Mouse (Mus musculus): ENCODE results near the gene Pigk. TPM values are rescaled to one million over a fixed set of nuclear protein-coding genes. Genes with fewer than 3 reads are reported as not detected.

Gene Pigk
- polyA plus RNA-seq, 1 experiment from 2014 or later: 37.1 TPM

GRCm38 (mm10) chr3:152799738-152800431, 86.0 kb downstream of the Pigk start:
- Histone ChIP-seq H3K4me3 (no peak overlapping the region), H3K9me3 (peaks cover 9% of the 10 kb centered on the region; the same call in 1 of the 2 replicates), H3K27ac (replicated peaks) (no peak overlapping the region), H3K36me3 (peaks cover under 1% of the 10 kb centered on the region), H3K9ac (no peak overlapping the region), H3K4me2 (no peak overlapping the region), H3K4me1 (peaks cover 5% of the 10 kb centered on the region; the same call in 1 of the 2 replicates), H3K27me3 (replicated peaks) (no peaks in the 10 kb centered on the region)
- ATAC-seq (ENCODE audit: extremely low read depth, insufficient number of reproducible peaks, low FRiP score, low TSS enrichment): no peak
- WGBS: 81% methylated on average over 9 of the region's 9 CpGs

- 41% methylated on average over 4 of the region's 4 CpGs for WGBS
- H3K4me3 ChIP-seq: no peak overlapping the region
- ATAC-seq (ENCODE audit: extremely low read depth, insufficient number of reproducible peaks, low FRiP score, low TSS enrichment): no peak
These were observed 100.0 kb downstream of the Pigk start for GRCm38 (mm10) chr3:152813905-152814304.

GRCm38 (mm10) chr3:152815110-152815509, 101.2 kb downstream of the Pigk start:
- Histone ChIP-seq H3K27ac (replicated peaks) (no peak overlapping the region), H3K4me1 (no peaks in the 10 kb centered on the region), H3K36me3 (no peaks in the 10 kb centered on the region), H3K9me3 (no peaks in the 10 kb centered on the region), H3K4me2 (no peak overlapping the region), H3K27me3 (replicated peaks) (no peaks in the 10 kb centered on the region), H3K4me3 (no peak overlapping the region), H3K9ac (no peak overlapping the region)
- ATAC-seq (ENCODE audit: extremely low read depth, insufficient number of reproducible peaks, low FRiP score, low TSS enrichment): no peak
- 81% methylated on average over 5 of the region's 5 CpGs for WGBS

More at GRCm38 (mm10) chr3:152813905-152814304, 100.0 kb downstream of the Pigk start:
- Histone ChIP-seq H3K4me2 (no peak overlapping the region), H3K9ac (no peak overlapping the region), H3K27me3 (replicated peaks) (no peaks in the 10 kb centered on the region), H3K36me3 (no peaks in the 10 kb centered on the region), H3K9me3 (no peaks in the 10 kb centered on the region), H3K4me1 (no peaks in the 10 kb centered on the region), H3K27ac (replicated peaks) (no peak overlapping the region)

- Histone ChIP-seq H3K36me3 (no peaks in the 10 kb centered on the region), H3K27me3 (replicated peaks) (no peaks in the 10 kb centered on the region), H3K9me3 (no peaks in the 10 kb centered on the region), H3K4me2 (no peak overlapping the region), H3K4me3 (no peak overlapping the region), H3K27ac (replicated peaks) (no peak overlapping the region), H3K9ac (no peak overlapping the region), H3K4me1 (no peaks in the 10 kb centered on the region)
- no peak for ATAC-seq (ENCODE audit: extremely low read depth, insufficient number of reproducible peaks, low FRiP score, low TSS enrichment)
- 60% methylated on average over 3 of the region's 3 CpGs for WGBS
These were observed 106.5 kb downstream of the Pigk start for GRCm38 (mm10) chr3:152820406-152820805.

- 53% methylated on average over 14 of the region's 14 CpGs for WGBS
- no peak overlapping the region for H3K9ac ChIP-seq
- no peak overlapping the region for H3K4me2 ChIP-seq
- no peaks in the 10 kb centered on the region for H3K27me3 ChIP-seq (replicated peaks)
- H3K4me1 ChIP-seq: no peaks in the 10 kb centered on the region
- no peak overlapping the region for H3K4me3 ChIP-seq
- no peak overlapping the region for H3K27ac ChIP-seq (replicated peaks)
- no peak for ATAC-seq (ENCODE audit: extremely low read depth, insufficient number of reproducible peaks, low FRiP score, low TSS enrichment)
- H3K36me3 ChIP-seq: no peaks in the 10 kb centered on the region
- no peaks in the 10 kb centered on the region for H3K9me3 ChIP-seq
These were observed 107.3 kb downstream of the Pigk start for GRCm38 (mm10) chr3:152821202-152821601.

- Histone ChIP-seq H3K36me3 (no peaks in the 10 kb centered on the region), H3K27ac (replicated peaks) (no peak overlapping the region), H3K27me3 (replicated peaks) (no peaks in the 10 kb centered on the region), H3K9me3 (0 out of 2 replicates have a peak, but pooled peaks cover 5% of the 10 kb centered on the region), H3K4me3 (no peak overlapping the region), H3K9ac (no peak overlapping the region), H3K4me1 (peaks cover 9% of the 10 kb centered on the region), H3K4me2 (no peak overlapping the region)
- WGBS: 56% methylated on average over 3 of the region's 3 CpGs
- ATAC-seq (ENCODE audit: extremely low read depth, insufficient number of reproducible peaks, low FRiP score, low TSS enrichment): no peak
These were observed 117.5 kb downstream of the Pigk start for GRCm38 (mm10) chr3:152831377-152831776.

- Histone ChIP-seq H3K27me3 (replicated peaks) (no peaks in the 10 kb centered on the region), H3K9ac (no peak overlapping the region), H3K27ac (replicated peaks) (no peak overlapping the region), H3K4me2 (no peak overlapping the region), H3K4me3 (no peak overlapping the region), H3K4me1 (peaks cover 9% of the 10 kb centered on the region), H3K36me3 (no peaks in the 10 kb centered on the region), H3K9me3 (0 out of 2 replicates have a peak, but pooled peaks cover 5% of the 10 kb centered on the region)
- 80% methylated on average over 9 of the region's 9 CpGs for WGBS
- ATAC-seq (ENCODE audit: extremely low read depth, insufficient number of reproducible peaks, low FRiP score, low TSS enrichment): no peak
These were observed 118.1 kb downstream of the Pigk start for GRCm38 (mm10) chr3:152831974-152832373.

- peaks cover 9% of the 10 kb centered on the region for H3K4me1 ChIP-seq
- no peak overlapping the region for H3K4me2 ChIP-seq
- H3K4me3 ChIP-seq: no peak overlapping the region
- no peaks in the 10 kb centered on the region for H3K36me3 ChIP-seq
- WGBS: 81% methylated on average over 4 of the region's 4 CpGs
- no peak for ATAC-seq (ENCODE audit: extremely low read depth, insufficient number of reproducible peaks, low FRiP score, low TSS enrichment)
- H3K27ac ChIP-seq (replicated peaks): no peak overlapping the region
- 0 out of 2 replicates have a peak, but pooled peaks cover 5% of the 10 kb centered on the region for H3K9me3 ChIP-seq
- no peaks in the 10 kb centered on the region for H3K27me3 ChIP-seq (replicated peaks)
- no peak overlapping the region for H3K9ac ChIP-seq
These were observed 118.5 kb downstream of the Pigk start for GRCm38 (mm10) chr3:152832436-152832835.

GRCm38 (mm10) chr3:152837407-152837806, 123.5 kb downstream of the Pigk start:
- ATAC-seq (ENCODE audit: extremely low read depth, insufficient number of reproducible peaks, low FRiP score, low TSS enrichment): no peak
- 51% methylated on average over 2 of the region's 2 CpGs for WGBS
- Histone ChIP-seq H3K9me3 (0 out of 2 replicates have a peak, but pooled peaks cover 5% of the 10 kb centered on the region), H3K27ac (replicated peaks) (no peak overlapping the region), H3K4me1 (no peaks in the 10 kb centered on the region), H3K36me3 (no peaks in the 10 kb centered on the region), H3K9ac (no peak overlapping the region), H3K4me3 (no peak overlapping the region), H3K27me3 (replicated peaks) (no peaks in the 10 kb centered on the region), H3K4me2 (no peak overlapping the region)

- Histone ChIP-seq H3K27me3 (replicated peaks) (no peaks in the 10 kb centered on the region), H3K36me3 (no peaks in the 10 kb centered on the region), H3K4me2 (no peak overlapping the region), H3K9ac (no peak overlapping the region), H3K4me1 (no peaks in the 10 kb centered on the region), H3K4me3 (no peak overlapping the region), H3K27ac (replicated peaks) (no peak overlapping the region), H3K9me3 (0 out of 2 replicates have a peak, but pooled peaks cover 5% of the 10 kb centered on the region)
- no peak for ATAC-seq (ENCODE audit: extremely low read depth, insufficient number of reproducible peaks, low FRiP score, low TSS enrichment)
- 58% methylated on average over 1 of the region's 1 CpGs for WGBS
These were observed 124.0 kb downstream of the Pigk start for GRCm38 (mm10) chr3:152837938-152838337.

- no peak for ATAC-seq (ENCODE audit: extremely low read depth, insufficient number of reproducible peaks, low FRiP score, low TSS enrichment)
- Histone ChIP-seq H3K9ac (no peak overlapping the region), H3K27ac (replicated peaks) (no peak overlapping the region), H3K4me2 (no peak overlapping the region), H3K9me3 (no peaks in the 10 kb centered on the region), H3K4me1 (no peaks in the 10 kb centered on the region), H3K4me3 (no peak overlapping the region), H3K36me3 (no peaks in the 10 kb centered on the region), H3K27me3 (replicated peaks) (no peaks in the 10 kb centered on the region)
- 69% methylated on average over 6 of the region's 6 CpGs for WGBS
These were observed 127.4 kb downstream of the Pigk start for GRCm38 (mm10) chr3:152841264-152841663.

- ATAC-seq (ENCODE audit: extremely low read depth, insufficient number of reproducible peaks, low FRiP score, low TSS enrichment): no peak
These were observed 128.7 kb downstream of the Pigk start for GRCm38 (mm10) chr3:152842648-152843047.

More at GRCm38 (mm10) chr3:152842648-152843047, 128.7 kb downstream of the Pigk start:
- no peaks in the 10 kb centered on the region for H3K27me3 ChIP-seq (replicated peaks)
- H3K9ac ChIP-seq: no peak overlapping the region
- H3K27ac ChIP-seq (replicated peaks): no peak overlapping the region
- H3K4me2 ChIP-seq: no peak overlapping the region
- H3K4me3 ChIP-seq: no peak overlapping the region
- no peaks in the 10 kb centered on the region for H3K9me3 ChIP-seq
- H3K4me1 ChIP-seq: no peaks in the 10 kb centered on the region
- no peaks in the 10 kb centered on the region for H3K36me3 ChIP-seq
- WGBS: 72% methylated on average over 3 of the region's 3 CpGs

Data from heart, embryonic 13.5 days (tissue).